Mouse (Mus musculus): ENCODE results near the gene Ddx11. TPM values are rescaled to one million over a fixed set of nuclear protein-coding genes. Genes with fewer than 3 reads are reported as not detected.

Ddx11 gene
- polyA plus RNA-seq (2014; fragmentation: Nextera tagmentation; extraction: Ambion mirVana): 8.7 and 11.1 TPM in 2 replicates

DNA sequence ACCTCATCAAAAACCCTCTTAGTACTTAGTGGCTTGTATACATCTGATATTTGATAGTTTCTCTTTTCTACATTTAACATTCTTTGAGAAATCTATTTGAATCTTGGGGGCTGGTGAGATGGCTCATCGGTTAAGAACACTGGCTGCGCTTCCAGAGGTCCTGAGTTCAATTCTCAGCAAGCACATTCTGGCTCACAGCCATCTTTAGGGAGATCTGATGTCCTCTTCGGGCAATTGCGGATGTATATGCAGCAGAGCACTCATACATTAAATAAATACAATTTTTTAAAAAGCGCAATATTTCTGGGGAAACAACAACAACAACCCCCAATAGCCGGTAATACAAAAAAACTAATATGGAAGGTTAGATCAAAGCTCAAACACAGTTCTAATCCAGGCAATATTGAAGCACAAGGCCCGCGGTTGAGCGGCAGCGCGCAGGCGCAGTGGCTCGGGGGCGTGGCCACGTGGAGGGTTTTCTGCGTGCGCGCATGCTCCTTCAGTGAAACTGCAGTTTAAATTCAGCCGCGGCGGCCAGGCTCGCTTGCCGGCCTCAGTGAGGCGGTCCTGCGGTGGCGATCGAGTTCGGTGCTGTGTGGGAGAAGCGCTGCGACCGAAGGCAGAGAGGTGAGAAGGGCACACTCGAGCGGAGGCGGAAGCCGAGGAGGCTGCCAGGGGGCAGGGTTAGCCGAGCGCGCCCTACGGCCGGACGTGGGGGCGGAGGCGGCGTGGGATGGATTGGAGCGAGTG, at the start of gene Ddx11:
TSS of gene Ddx11 (plus strand) at position 455 of the 750 bp plus-strand sequence.
- ATAC-seq (ENCODE audit: insufficient number of reproducible peaks, insufficient read depth, low FRiP score, low read depth): peak; percentile 79
- WGBS: 6% methylated on average over 45 of the region's 45 CpGs
- peaks cover 40% of the 10 kb centered on the region for H3K36me3 ChIP-seq (ENCODE audit: control insufficient read depth, insufficient read depth, low read length)
- no peaks in the 10 kb centered on the region for H3K9me3 ChIP-seq (ENCODE audit: control insufficient read depth, low read length)
- H3K4me1 ChIP-seq (ENCODE audit: control insufficient read depth in 2 of 2, insufficient read depth in 2 of 2, low read length in 2 of 2): peaks cover 2 to 13% of the 10 kb centered on the region in 2 experiments; a peak in 2 of 4 replicates
- peak within 1 kb of the TSS; percentile 87 for H3K4me2 ChIP-seq (ENCODE audit: low read length)
- H3K4me3 ChIP-seq (ENCODE audit: control insufficient read depth in 1 of 2, insufficient read depth in 1 of 2, low read depth in 1 of 2, low read length in 2 of 2): peak within 1 kb of the TSS; percentile 88 to 97
- no peaks in the 10 kb centered on the region for H3K27me3 ChIP-seq (ENCODE audit: control insufficient read depth, insufficient read depth, low read length)
- H3K9ac ChIP-seq (ENCODE audit: low read length): peak within 1 kb of the TSS; percentile 81
- peak within 1 kb of the TSS; percentile 87 to 94 for H3K27ac ChIP-seq (replicated peaks in 1 of 2; ENCODE audit: control insufficient read depth in 1 of 2, insufficient read depth in 1 of 2, low read depth in 2 of 2, low read length in 2 of 2)

- 86% methylated on average over 7 of the region's 7 CpGs for WGBS
Measured at GRCm38 (mm10) chr17:66073971-66074370, 49.3 kb upstream of the Ddx11 start.

DNA sequence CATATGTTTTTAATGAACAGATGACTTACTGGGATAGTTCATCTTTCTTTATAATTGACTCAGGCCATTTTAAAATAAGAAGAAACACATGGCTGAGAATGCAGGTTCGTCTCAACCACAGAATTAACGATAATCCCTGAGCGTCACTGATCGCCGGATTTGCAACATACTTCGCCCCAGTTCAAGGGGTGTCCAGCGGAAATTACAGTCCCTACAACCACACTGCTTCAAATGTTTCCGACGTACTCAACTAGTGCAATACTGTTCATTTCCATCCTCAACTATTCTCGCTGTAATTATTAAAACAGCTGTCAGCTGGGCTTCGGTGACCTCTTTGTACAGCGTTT, 47.5 kb upstream of the Ddx11 start:
- Histone ChIP-seq H3K9ac (ENCODE audit: low read length) (peak overlapping the region; percentile 82), H3K9me3 (ENCODE audit: control insufficient read depth, low read length) (no peaks in the 10 kb centered on the region), H3K4me3 (ENCODE audit: control insufficient read depth in 1 of 2, insufficient read depth in 1 of 2, low read depth in 1 of 2, low read length in 2 of 2) (peak overlapping the region; percentile 88 to 96), H3K4me1 (ENCODE audit: control insufficient read depth in 2 of 2, insufficient read depth in 2 of 2, low read length in 2 of 2) (0 out of 4 replicates have a peak, but pooled peaks cover 0 to 7% of the 10 kb centered on the region in 2 experiments), H3K27me3 (ENCODE audit: control insufficient read depth, insufficient read depth, low read length) (no peaks in the 10 kb centered on the region), H3K4me2 (ENCODE audit: low read length) (peak overlapping the region; percentile 77), H3K36me3 (ENCODE audit: control insufficient read depth, insufficient read depth, low read length) (peaks cover 26% of the 10 kb centered on the region), H3K27ac (replicated peaks in 1 of 2; ENCODE audit: control insufficient read depth in 1 of 2, insufficient read depth in 1 of 2, low read depth in 2 of 2, low read length in 2 of 2) (peak overlapping the region; percentile 82 to 87; a peak in 2 of 4 replicates)
- 9% methylated on average over 12 of the region's 12 CpGs for WGBS
- ATAC-seq (ENCODE audit: insufficient number of reproducible peaks, insufficient read depth, low FRiP score, low read depth): no peak

More at GRCm38 (mm10) chr17:66073971-66074370, 49.3 kb upstream of the Ddx11 start:
- no peak overlapping the region for H3K9ac ChIP-seq (ENCODE audit: low read length)
- no peak overlapping the region for H3K4me3 ChIP-seq (ENCODE audit: control insufficient read depth in 1 of 2, insufficient read depth in 1 of 2, low read depth in 1 of 2, low read length in 2 of 2)
- ATAC-seq (ENCODE audit: insufficient number of reproducible peaks, insufficient read depth, low FRiP score, low read depth): no peak
- H3K4me1 ChIP-seq (ENCODE audit: control insufficient read depth in 2 of 2, insufficient read depth in 2 of 2, low read length in 2 of 2): 0 out of 4 replicates have a peak, but pooled peaks cover 0 to 7% of the 10 kb centered on the region in 2 experiments
- no peak overlapping the region for H3K27ac ChIP-seq (replicated peaks in 1 of 2; ENCODE audit: control insufficient read depth in 1 of 2, insufficient read depth in 1 of 2, low read depth in 2 of 2, low read length in 2 of 2)
- peaks cover 8% of the 10 kb centered on the region; the same call in 1 of the 2 replicates for H3K36me3 ChIP-seq (ENCODE audit: control insufficient read depth, insufficient read depth, low read length)
- no peaks in the 10 kb centered on the region for H3K27me3 ChIP-seq (ENCODE audit: control insufficient read depth, insufficient read depth, low read length)
- no peaks in the 10 kb centered on the region for H3K9me3 ChIP-seq (ENCODE audit: control insufficient read depth, low read length)
- H3K4me2 ChIP-seq (ENCODE audit: low read length): no peak overlapping the region

DNA sequence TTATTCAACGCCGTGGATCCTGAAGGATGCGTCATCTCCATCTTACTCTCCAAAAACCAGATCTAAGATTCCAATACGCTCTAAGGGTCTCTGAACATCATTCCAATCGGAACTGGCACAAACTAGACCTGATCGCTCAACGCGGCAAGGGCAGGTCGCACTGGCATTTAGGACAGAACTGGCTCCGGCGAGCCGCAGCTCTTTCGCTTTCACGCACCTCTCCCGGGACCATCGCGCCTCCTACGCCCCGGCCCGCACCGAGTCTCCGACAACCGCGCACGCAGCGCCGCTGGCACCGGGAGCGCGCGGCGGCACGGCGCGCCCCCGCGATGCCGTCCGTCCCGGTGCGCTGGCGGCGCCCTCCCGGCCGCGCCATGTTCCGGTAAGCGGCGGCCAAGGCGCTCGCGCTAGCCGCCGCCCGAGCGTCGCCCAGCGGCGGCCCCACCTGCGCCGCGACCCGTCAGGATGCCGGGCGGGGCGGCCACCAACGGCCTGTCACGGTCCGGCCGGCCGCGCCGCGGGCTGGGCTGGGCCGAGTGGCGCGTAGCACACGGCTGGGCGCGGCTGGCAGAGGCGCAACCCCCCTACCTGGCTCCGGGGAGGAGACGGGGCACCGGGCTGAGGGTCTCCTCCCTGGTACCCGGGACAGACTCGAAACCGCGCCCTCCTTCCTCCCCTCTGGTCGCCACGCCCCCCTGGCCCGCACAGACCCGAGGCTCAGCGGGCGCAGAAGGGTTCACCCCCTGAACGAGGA, 47.0 kb upstream of the Ddx11 start:
- Histone ChIP-seq H3K27ac (replicated peaks in 1 of 2; ENCODE audit: control insufficient read depth in 1 of 2, insufficient read depth in 1 of 2, low read depth in 2 of 2, low read length in 2 of 2) (peak overlapping the region; percentile 82 to 87), H3K4me3 (ENCODE audit: control insufficient read depth in 1 of 2, insufficient read depth in 1 of 2, low read depth in 1 of 2, low read length in 2 of 2) (peak overlapping the region; percentile 88 to 96), H3K9me3 (ENCODE audit: control insufficient read depth, low read length) (no peaks in the 10 kb centered on the region), H3K9ac (ENCODE audit: low read length) (peak overlapping the region; percentile 82), H3K36me3 (ENCODE audit: control insufficient read depth, insufficient read depth, low read length) (peaks cover 32% of the 10 kb centered on the region), H3K27me3 (ENCODE audit: control insufficient read depth, insufficient read depth, low read length) (no peaks in the 10 kb centered on the region), H3K4me1 (ENCODE audit: control insufficient read depth in 2 of 2, insufficient read depth in 2 of 2, low read length in 2 of 2) (0 out of 4 replicates have a peak, but pooled peaks cover 0 to 7% of the 10 kb centered on the region in 2 experiments), H3K4me2 (ENCODE audit: low read length) (peak overlapping the region; percentile 77)
- under 1% methylated on average over 81 of the region's 95 CpGs for WGBS
- peak; percentile 80 for ATAC-seq (ENCODE audit: insufficient number of reproducible peaks, insufficient read depth, low FRiP score, low read depth)

GRCm38 (mm10) chr17:66076934-66077333, 46.4 kb upstream of the Ddx11 start, which contains the start of gene Ankrd12:
Ankrd12 (minus strand) TSS chr17:66077089.
- Histone ChIP-seq H3K9me3 (ENCODE audit: control insufficient read depth, low read length) (no peaks in the 10 kb centered on the region), H3K27me3 (ENCODE audit: control insufficient read depth, insufficient read depth, low read length) (no peaks in the 10 kb centered on the region), H3K4me1 (ENCODE audit: control insufficient read depth in 2 of 2, insufficient read depth in 2 of 2, low read length in 2 of 2) (0 out of 4 replicates have a peak, but pooled peaks cover 0 to 7% of the 10 kb centered on the region in 2 experiments), H3K9ac (ENCODE audit: low read length) (peak within 1 kb of the TSS; percentile 82), H3K4me2 (ENCODE audit: low read length) (peak within 1 kb of the TSS; percentile 77), H3K4me3 (ENCODE audit: control insufficient read depth in 1 of 2, insufficient read depth in 1 of 2, low read depth in 1 of 2, low read length in 2 of 2) (peak within 1 kb of the TSS; percentile 88 to 96), H3K36me3 (ENCODE audit: control insufficient read depth, insufficient read depth, low read length) (peaks cover 38% of the 10 kb centered on the region), H3K27ac (replicated peaks in 1 of 2; ENCODE audit: control insufficient read depth in 1 of 2, insufficient read depth in 1 of 2, low read depth in 2 of 2, low read length in 2 of 2) (peak within 1 kb of the TSS; percentile 82 to 87)
- ATAC-seq (ENCODE audit: insufficient number of reproducible peaks, insufficient read depth, low FRiP score, low read depth): peak; percentile 95
- whole genome bisulfite sequencing: under 1% methylated on average over 49 of the region's 53 CpGs

DNA sequence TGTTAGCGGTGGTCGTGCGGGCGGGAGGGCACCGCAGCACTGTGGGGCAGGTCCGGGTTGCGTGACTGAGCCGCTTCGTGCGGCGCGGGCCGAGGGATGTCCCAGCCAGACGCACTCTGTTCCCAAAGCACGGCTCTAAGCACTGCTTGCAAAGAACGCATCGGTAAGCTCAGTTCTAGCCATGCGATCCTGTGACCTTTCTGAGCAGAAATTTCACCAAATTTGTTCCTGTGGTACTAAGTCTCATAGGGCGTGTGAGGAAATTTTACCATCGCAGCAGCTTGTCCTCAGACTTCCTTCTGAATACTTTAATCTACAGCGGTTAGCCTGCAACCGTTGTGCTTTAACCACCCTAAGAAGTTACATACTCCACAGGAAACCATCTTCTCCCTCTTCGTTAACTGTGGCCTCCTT, 45.9 kb upstream of the Ddx11 start:
- Histone ChIP-seq H3K27ac (replicated peaks in 1 of 2; ENCODE audit: control insufficient read depth in 1 of 2, insufficient read depth in 1 of 2, low read depth in 2 of 2, low read length in 2 of 2) (peak overlapping the region; percentile 61 to 87), H3K4me2 (ENCODE audit: low read length) (peak overlapping the region; percentile 77), H3K9ac (ENCODE audit: low read length) (peak overlapping the region; percentile 82), H3K27me3 (ENCODE audit: control insufficient read depth, insufficient read depth, low read length) (no peaks in the 10 kb centered on the region), H3K4me1 (ENCODE audit: control insufficient read depth in 2 of 2, insufficient read depth in 2 of 2, low read length in 2 of 2) (0 out of 4 replicates have a peak, but pooled peaks cover 0 to 7% of the 10 kb centered on the region in 2 experiments), H3K4me3 (ENCODE audit: control insufficient read depth in 1 of 2, insufficient read depth in 1 of 2, low read depth in 1 of 2, low read length in 2 of 2) (peak overlapping the region; percentile 88 to 96), H3K9me3 (ENCODE audit: control insufficient read depth, low read length) (no peaks in the 10 kb centered on the region), H3K36me3 (ENCODE audit: control insufficient read depth, insufficient read depth, low read length) (peaks cover 38% of the 10 kb centered on the region)
- WGBS: 1% methylated on average over 23 of the region's 23 CpGs
- peak; percentile 57; the same call in 1 of the 2 replicates for ATAC-seq (ENCODE audit: insufficient number of reproducible peaks, insufficient read depth, low FRiP score, low read depth)

DNA sequence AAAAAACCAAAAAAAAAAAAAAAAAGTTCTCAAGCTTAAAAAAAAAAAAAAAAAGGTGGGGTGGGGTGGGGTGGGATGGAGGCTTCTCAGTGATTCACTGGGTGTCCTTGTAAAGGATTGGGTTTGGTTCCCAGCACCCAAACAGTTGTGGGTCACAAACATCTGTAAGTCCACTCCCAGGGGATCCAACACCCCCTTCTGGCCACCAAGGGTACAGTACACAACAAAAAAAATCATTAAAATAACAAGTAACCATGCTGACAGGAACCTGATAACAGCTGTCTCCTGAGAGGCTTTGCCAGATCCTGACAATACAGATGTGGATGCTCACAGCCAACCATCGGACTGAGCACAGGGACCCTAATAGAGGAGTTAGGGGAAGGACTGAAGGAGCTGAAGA, 38.8 kb upstream of the Ddx11 start:
- WGBS: 18% methylated on average over 1 of the region's 1 CpGs
- H3K36me3 ChIP-seq (ENCODE audit: control insufficient read depth, insufficient read depth, low read length): peaks cover 78% of the 10 kb centered on the region

More for the DNA sequence above, 38.8 kb upstream of the Ddx11 start:
- no peaks in the 10 kb centered on the region for H3K27me3 ChIP-seq (ENCODE audit: control insufficient read depth, insufficient read depth, low read length)
- no peak overlapping the region for H3K4me2 ChIP-seq (ENCODE audit: low read length)
- no peak overlapping the region for H3K4me3 ChIP-seq (ENCODE audit: control insufficient read depth in 1 of 2, insufficient read depth in 1 of 2, low read depth in 1 of 2, low read length in 2 of 2)
- H3K9ac ChIP-seq (ENCODE audit: low read length): no peak overlapping the region
- no peaks in the 10 kb centered on the region for H3K4me1 ChIP-seq (ENCODE audit: control insufficient read depth in 2 of 2, insufficient read depth in 2 of 2, low read length in 2 of 2)
- ATAC-seq (ENCODE audit: insufficient number of reproducible peaks, insufficient read depth, low FRiP score, low read depth): no peak
- no peaks in the 10 kb centered on the region for H3K9me3 ChIP-seq (ENCODE audit: control insufficient read depth, low read length)
- H3K27ac ChIP-seq (replicated peaks in 1 of 2; ENCODE audit: control insufficient read depth in 1 of 2, insufficient read depth in 1 of 2, low read depth in 2 of 2, low read length in 2 of 2): no peak overlapping the region
